Mouse (Mus musculus) lung, postnatal 0 days (tissue): ENCODE results near the gene Vipr1. TPM values are rescaled to one million over a fixed set of nuclear protein-coding genes. Genes with fewer than 3 reads are reported as not detected.

ENCODE experiments used
- ATAC-seq: fragments of 200-750 bp; cut with Nextera tagmentation; 2 replicates; pipeline ENCODE4 v1.8.0; 2017; ENCODE audit warnings: moderate library complexity
- DNase-seq: peaks from one replicate; pipeline ENCODE4 v3.0.0-alpha.2; 2016; ENCODE audit warnings: low spot score
- H3K27ac ChIP-seq: fragments of 300-500 bp; sonication (generic); 2 replicates; pipeline ENCODE4 v1.5.1; 2014; ENCODE audit warnings: antibody characterized with exemption, mild to moderate bottlenecking, low read length, mixed read lengths
- H3K27me3 ChIP-seq: fragments of 300-500 bp; sonication (generic); replicated peaks from 2 replicates; pipeline ENCODE4 v1.6.1; 2014; ENCODE audit warnings: low read length, mixed read lengths; ENCODE audit not compliant: insufficient read depth
- H3K36me3 ChIP-seq: fragments of 300-500 bp; sonication (generic); 2 replicates; pipeline ENCODE4 v1.6.1; 2014; ENCODE audit warnings: low read length, mixed read lengths; ENCODE audit not compliant: insufficient read depth
- H3K4me1 ChIP-seq: fragments of 300-500 bp; sonication (generic); 2 replicates; pipeline ENCODE4 v1.6.1; 2014; ENCODE audit warnings: antibody characterized with exemption, low read depth, low read length, mixed read lengths; ENCODE audit not compliant: insufficient read depth
- H3K4me2 ChIP-seq: fragments of 300-500 bp; sonication (generic); replicated peaks from 2 replicates; pipeline ENCODE4 v1.6.1; 2014; ENCODE audit warnings: low read depth, mild to moderate bottlenecking, low read length, moderate library complexity, mixed read lengths
- H3K4me3 ChIP-seq: fragments of 300-500 bp; sonication (generic); 2 replicates; pipeline ENCODE4 v1.5.1; 2014; ENCODE audit warnings: low read depth, low read length
- H3K9ac ChIP-seq: fragments of 300-500 bp; sonication (generic); replicated peaks from 2 replicates; pipeline ENCODE4 v1.6.1; 2014; ENCODE audit warnings: low read depth, mild to moderate bottlenecking
- H3K9me3 ChIP-seq: fragments of 300-500 bp; sonication (generic); 2 replicates; pipeline ENCODE4 v1.6.1; 2016; ENCODE audit warnings: low read length, mixed read lengths
- CTCF ChIP-seq: IDR thresholded peaks from 2 replicates; pipeline ENCODE4 v1.5.1; 2016; ENCODE audit warnings: antibody characterized with exemption, mild to moderate bottlenecking
- EP300 ChIP-seq: IDR thresholded peaks from 2 replicates; pipeline ENCODE4 v1.6.1; 2016; ENCODE audit warnings: antibody characterized with exemption, mild to moderate bottlenecking, control low read depth
- WGBS: fragments of 180-500 bp; shearing (Covaris S2); extraction: QIAGEN DNeasy Blood & Tissue Kit; methylation state at CpG from one replicate; pipeline ENCODE4 v1.1.7; 2014; 5-methylcytosine and 5-hydroxymethylcytosine counted together
- polyA plus RNA-seq: library from polyadenylated mRNA; unstranded; fragments of >200 nt; fragmentation: Nextera tagmentation; extraction: Ambion mirVana; gene quantifications from 2 replicates; pipeline ENCODE4 v1.2.1, GENCODE M21; 2015

Gene Vipr1
- polyA plus RNA-seq, 1 experiment from 2014 or later = 0.20 TPM

GRCm38 (mm10) chr9:121600201-121600860 lies 42.2 kb upstream of the Vipr1 start:
- H3K4me1 ChIP-seq = no peaks in the 10 kb centered on the region
- H3K4me3 ChIP-seq = no peak overlapping the region
- no peaks in the 10 kb centered on the region for H3K36me3 ChIP-seq
- no peaks in the 10 kb centered on the region for H3K9me3 ChIP-seq
- no peak overlapping the region for H3K9ac ChIP-seq
- TF ChIP-seq EP300 (no peak), CTCF (no peak)
- H3K4me2 ChIP-seq = no peak overlapping the region
- 21% methylated on average over 13 of the region's 13 CpGs for WGBS
- no peak overlapping the region for H3K27ac ChIP-seq
- H3K27me3 ChIP-seq = no peaks in the 10 kb centered on the region
- no peak for DNase-seq
- no peak for ATAC-seq

DNA sequence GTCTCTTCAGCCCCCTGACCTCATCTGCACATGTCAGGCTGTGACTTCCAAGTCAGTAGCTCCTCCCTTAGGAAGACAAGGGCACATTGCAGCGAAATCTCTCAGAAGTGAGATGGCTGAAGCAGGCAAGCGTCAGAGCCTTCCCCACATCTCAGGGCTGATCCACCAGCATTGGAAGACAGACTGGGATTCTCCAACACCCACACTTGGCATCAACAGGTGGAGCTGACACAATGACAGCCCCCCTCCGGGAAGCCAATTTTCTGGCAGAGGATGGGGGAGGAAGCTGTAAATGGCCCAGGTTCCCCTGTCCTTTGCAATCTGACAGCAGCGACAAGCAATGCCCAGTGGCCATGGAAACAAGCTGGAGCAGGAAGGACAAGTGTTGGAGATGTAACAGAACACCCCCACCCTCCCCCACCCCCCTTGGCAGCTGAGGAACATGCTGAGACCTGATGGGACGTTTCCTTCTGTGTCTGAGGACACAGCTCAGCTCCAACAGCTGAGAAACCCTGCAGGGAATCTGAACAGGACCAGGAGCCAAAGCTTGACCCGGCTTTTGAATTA lies 41.6 kb upstream of the Vipr1 start:
- Histone ChIP-seq H3K4me3 (no peak overlapping the region), H3K4me2 (no peak overlapping the region), H3K4me1 (no peaks in the 10 kb centered on the region), H3K27me3 (no peaks in the 10 kb centered on the region), H3K36me3 (no peaks in the 10 kb centered on the region), H3K9me3 (no peaks in the 10 kb centered on the region), H3K27ac (no peak overlapping the region), H3K9ac (no peak overlapping the region)
- TF ChIP-seq CTCF = no peak
- TF ChIP-seq EP300 = no peak
- WGBS = 20% methylated on average over 6 of the region's 6 CpGs
- DNase-seq (peak; percentile 48), ATAC-seq (peak; percentile 61)

- ATAC-seq = no peak
These were observed 40.1 kb upstream of the Vipr1 start for GRCm38 (mm10) chr9:121602381-121602780.

GRCm38 (mm10) chr9:121605414-121606278 lies 36.9 kb upstream of the Vipr1 start:
- Histone ChIP-seq H3K4me1 (no peaks in the 10 kb centered on the region), H3K27me3 (no peaks in the 10 kb centered on the region), H3K27ac (no peak overlapping the region), H3K36me3 (no peaks in the 10 kb centered on the region), H3K9me3 (no peaks in the 10 kb centered on the region), H3K9ac (no peak overlapping the region), H3K4me3 (no peak overlapping the region), H3K4me2 (no peak overlapping the region)
- no peak for TF ChIP-seq EP300
- TF ChIP-seq CTCF = peak; percentile 89
- ATAC-seq (peak; percentile 67), DNase-seq (peak; percentile 86)
- 56% methylated on average over 12 of the region's 12 CpGs for WGBS

More at GRCm38 (mm10) chr9:121602381-121602780, 40.1 kb upstream of the Vipr1 start:
- no peak for TF ChIP-seq CTCF
- Histone ChIP-seq H3K9me3 (no peaks in the 10 kb centered on the region), H3K36me3 (no peaks in the 10 kb centered on the region), H3K27ac (no peak overlapping the region), H3K4me1 (no peaks in the 10 kb centered on the region), H3K4me2 (no peak overlapping the region), H3K4me3 (no peak overlapping the region), H3K9ac (no peak overlapping the region), H3K27me3 (no peaks in the 10 kb centered on the region)
- no peak for DNase-seq
- 71% methylated on average over 2 of the region's 2 CpGs for WGBS

- WGBS = 25% methylated on average over 1 of the region's 1 CpGs
- no peak overlapping the region for H3K27ac ChIP-seq
- no peak for ATAC-seq
- no peaks in the 10 kb centered on the region for H3K9me3 ChIP-seq
- no peak overlapping the region for H3K9ac ChIP-seq
- no peak overlapping the region for H3K4me2 ChIP-seq
- no peaks in the 10 kb centered on the region for H3K27me3 ChIP-seq
- H3K4me1 ChIP-seq = no peaks in the 10 kb centered on the region
- no peaks in the 10 kb centered on the region for H3K36me3 ChIP-seq
- no peak overlapping the region for H3K4me3 ChIP-seq
- no peak for TF ChIP-seq EP300
- TF ChIP-seq CTCF = no peak
- no peak for DNase-seq
These were observed 35.9 kb upstream of the Vipr1 start for GRCm38 (mm10) chr9:121606498-121607096.

DNA sequence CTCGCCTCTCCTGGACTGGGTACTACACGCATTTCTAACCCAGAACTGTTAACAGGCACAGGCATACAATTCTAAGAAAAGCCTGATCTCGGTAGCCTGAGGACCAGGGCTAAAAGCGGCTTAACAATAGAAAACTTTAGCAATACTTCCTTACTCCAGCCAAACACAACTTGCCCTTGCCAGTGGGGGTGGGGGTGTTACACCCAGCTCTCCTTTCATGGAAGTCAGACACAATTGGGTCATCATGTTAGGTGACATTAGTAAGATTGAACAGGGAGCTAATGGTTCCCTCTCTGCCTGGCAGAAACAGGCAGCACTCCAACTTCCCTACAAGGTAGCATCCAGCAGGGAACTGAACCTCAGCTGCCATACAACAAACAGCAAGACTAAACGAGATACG lies 33.1 kb upstream of the Vipr1 start:
- TF ChIP-seq CTCF = no peak
- no peak for TF ChIP-seq EP300
- H3K9ac ChIP-seq = no peak overlapping the region
- H3K27ac ChIP-seq = no peak overlapping the region
- DNase-seq (no peak), ATAC-seq (no peak)
- H3K36me3 ChIP-seq = no peaks in the 10 kb centered on the region
- H3K4me3 ChIP-seq = no peak overlapping the region
- H3K9me3 ChIP-seq = no peaks in the 10 kb centered on the region
- H3K4me2 ChIP-seq = no peak overlapping the region
- 67% methylated on average over 6 of the region's 6 CpGs for WGBS
- no peaks in the 10 kb centered on the region for H3K27me3 ChIP-seq
- H3K4me1 ChIP-seq = no peaks in the 10 kb centered on the region
